Mouse (Mus musculus): ENCODE data around the gene Hes7. TPM values are rescaled to one million over a fixed set of nuclear protein-coding genes. Genes with fewer than 3 reads are reported as not detected.

Gene Hes7
- total and polyA plus RNA-seq, 3 experiments = 0.08 to 1.4 TPM; not detected in 1

DNA sequence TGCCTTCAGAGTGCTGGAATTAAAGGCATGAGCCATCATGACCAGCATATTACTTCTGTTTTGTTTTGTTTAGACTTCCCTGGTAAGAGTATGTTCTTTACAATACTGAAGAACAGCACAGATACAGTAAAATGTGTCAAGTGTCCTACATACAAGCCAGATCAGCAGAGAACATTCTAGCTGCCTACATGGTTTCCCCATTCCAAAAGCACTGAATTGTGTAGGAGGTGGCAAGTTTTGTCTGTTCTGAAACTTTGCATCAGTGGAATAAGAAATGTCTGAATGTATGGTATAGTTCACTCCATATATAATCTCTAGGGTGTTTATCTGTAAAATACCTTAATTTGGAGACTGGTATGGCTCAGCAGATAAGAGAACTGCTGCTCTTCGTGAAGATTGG, 35.1 kb downstream of the Hes7 start:
- H3K79me2 ChIP-seq (ENCODE audit: control insufficient read depth, insufficient read depth, low read length, poor library complexity) = no peaks in the 10 kb centered on the region
- H3K9me3 ChIP-seq (replicated peaks; ENCODE audit: insufficient read depth, low read length) = no peaks in the 10 kb centered on the region
- 0 out of 4 replicates have a peak, but pooled peaks of 1 of the 2 experiments have one; percentile 8 for TF ChIP-seq EP300 (IDR thresholded peaks at IDR 0.05; ENCODE audit: low read depth in 1 of 2, low read length in 2 of 2)
- TF ChIP-seq CHD1 (IDR thresholded peaks at IDR 0.05; ENCODE audit: low read depth, low read length) = no peak
- TF ChIP-seq GATA1 (IDR thresholded peaks at IDR 0.05; ENCODE audit: low read depth, low read length) = peak; percentile 46; the same call in 1 of the 2 replicates
- peak; percentile 45; the same call in 1 of the 2 replicates for TF ChIP-seq TCF12 (IDR thresholded peaks at IDR 0.05; ENCODE audit: low read depth, low read length)
- H3K4me3 ChIP-seq (ENCODE audit: control insufficient read depth in 1 of 2, insufficient read depth in 1 of 2, low read depth in 2 of 2, low read length in 2 of 2) = no peak overlapping the region
- no peaks in the 10 kb centered on the region for H3K4me1 ChIP-seq (ENCODE audit: control insufficient read depth in 1 of 2, insufficient read depth in 2 of 2, low read length in 2 of 2)
- H3K9ac ChIP-seq (ENCODE audit: control insufficient read depth, low read depth, low read length, poor library complexity, severe bottlenecking) = no peak overlapping the region
- H3K27ac ChIP-seq (ENCODE audit: control insufficient read depth, low read depth, low read length) = no peak overlapping the region
- H3K36me3 ChIP-seq (ENCODE audit: control insufficient read depth in 1 of 2, insufficient read depth in 2 of 2, low read length in 2 of 2) = 0 out of 4 replicates have a peak, but pooled peaks cover 0 to 2% of the 10 kb centered on the region in 2 experiments
- peaks cover 0 to 6% of the 10 kb centered on the region in 2 experiments; a peak in 2 of 4 replicates for H3K27me3 ChIP-seq (ENCODE audit: control insufficient read depth in 1 of 2, insufficient read depth in 2 of 2, low read length in 2 of 2)
- DNase-seq (ENCODE audit: low read depth, low spot score) = no peak

DNA sequence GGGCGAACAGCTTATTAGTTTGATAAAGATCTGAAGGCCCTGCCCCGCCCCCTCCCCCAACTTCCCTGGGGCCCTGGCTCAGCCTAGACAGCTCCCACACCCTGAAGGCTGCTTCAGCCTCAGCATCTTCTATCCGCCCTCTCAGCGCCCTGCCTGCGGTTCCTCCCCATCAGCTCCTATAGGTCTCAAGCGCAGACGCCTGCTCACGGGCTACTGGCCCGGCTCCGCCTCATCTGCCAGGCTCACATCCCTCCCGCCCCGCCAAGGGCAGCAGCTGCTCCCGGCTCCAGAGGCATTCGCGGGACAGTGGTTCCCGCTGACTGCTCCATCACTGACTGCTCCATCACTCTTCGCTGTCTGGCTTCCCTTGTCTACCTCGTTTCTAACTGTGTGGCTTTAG, 36.6 kb downstream of the Hes7 start, which contains the start of gene Alox12b:
Gene Alox12b, plus strand, starts transcription at position 190 of the 400 bp plus-strand sequence.
- H3K4me3 ChIP-seq (ENCODE audit: control insufficient read depth in 1 of 2, insufficient read depth in 1 of 2, low read depth in 2 of 2, low read length in 2 of 2) = no peak within 1 kb of the TSS
- no peaks in the 10 kb centered on the region for H3K79me2 ChIP-seq (ENCODE audit: control insufficient read depth, insufficient read depth, low read length, poor library complexity)
- 0 out of 4 replicates have a peak, but pooled peaks cover 0 to 2% of the 10 kb centered on the region in 2 experiments for H3K36me3 ChIP-seq (ENCODE audit: control insufficient read depth in 1 of 2, insufficient read depth in 2 of 2, low read length in 2 of 2)
- TF ChIP-seq CHD2 (IDR thresholded peaks at IDR 0.05; ENCODE audit: low read length) (no peak), MXI1 (IDR thresholded peaks at IDR 0.05; ENCODE audit: low read depth, low read length) (no peak), RCOR1 (IDR thresholded peaks at IDR 0.05; ENCODE audit: low read depth, low read length) (no peak), JUND (IDR thresholded peaks at IDR 0.05; ENCODE audit: low read depth, low read length) (no peak), MAX (IDR thresholded peaks at IDR 0.05; ENCODE audit: low read length) (no peak), CHD1 (IDR thresholded peaks at IDR 0.05; ENCODE audit: low read depth, low read length) (no peak), MYB (IDR thresholded peaks at IDR 0.05; ENCODE audit: low read depth, low read length) (no peak), TCF12 (IDR thresholded peaks at IDR 0.05; ENCODE audit: low read depth, low read length) (no peak)
- H3K27ac ChIP-seq (ENCODE audit: control insufficient read depth, low read depth, low read length) = no peak within 1 kb of the TSS
- DNase-seq (ENCODE audit: low read depth, low spot score) = no peak
- no peaks in the 10 kb centered on the region for H3K4me1 ChIP-seq (ENCODE audit: control insufficient read depth in 1 of 2, insufficient read depth in 2 of 2, low read length in 2 of 2)
- no peak within 1 kb of the TSS for H3K9ac ChIP-seq (ENCODE audit: control insufficient read depth, low read depth, low read length, poor library complexity, severe bottlenecking)
- peaks cover 0 to 8% of the 10 kb centered on the region in 2 experiments; a peak in 2 of 4 replicates for H3K27me3 ChIP-seq (ENCODE audit: control insufficient read depth in 1 of 2, insufficient read depth in 2 of 2, low read length in 2 of 2)
- no peaks in the 10 kb centered on the region for H3K9me3 ChIP-seq (replicated peaks; ENCODE audit: insufficient read depth, low read length)

DNA sequence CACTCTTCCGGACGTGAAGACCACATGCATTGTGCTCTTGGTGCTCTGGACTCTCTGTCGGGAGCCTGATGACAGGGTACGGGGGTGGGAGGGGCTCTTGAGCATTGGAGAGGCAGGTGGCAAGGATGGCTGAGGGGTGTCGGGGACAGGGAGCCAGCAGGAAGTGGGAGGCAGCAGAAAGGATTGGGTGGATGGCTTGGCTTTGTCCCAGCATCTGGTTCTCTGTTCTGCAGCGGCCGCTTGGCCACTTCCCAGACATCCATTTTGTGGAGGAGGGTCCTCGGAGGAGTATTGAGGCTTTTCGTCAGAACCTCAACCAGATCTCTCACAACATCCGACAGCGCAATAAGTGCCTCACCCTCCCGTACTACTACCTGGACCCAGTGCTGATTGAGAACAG, 49.1 kb downstream of the Hes7 start:
- Histone ChIP-seq H3K27ac (ENCODE audit: control insufficient read depth, low read depth, low read length) (no peak overlapping the region), H3K27me3 (ENCODE audit: control insufficient read depth in 1 of 2, insufficient read depth in 2 of 2, low read length in 2 of 2) (peaks cover 14 to 19% of the 10 kb centered on the region in 2 experiments), H3K9me3 (replicated peaks; ENCODE audit: insufficient read depth, low read length) (no peaks in the 10 kb centered on the region), H3K9ac (ENCODE audit: control insufficient read depth, low read depth, low read length, poor library complexity, severe bottlenecking) (no peak overlapping the region), H3K36me3 (ENCODE audit: control insufficient read depth in 1 of 2, insufficient read depth in 2 of 2, low read length in 2 of 2) (no peaks in the 10 kb centered on the region), H3K4me3 (ENCODE audit: control insufficient read depth in 1 of 2, insufficient read depth in 1 of 2, low read depth in 2 of 2, low read length in 2 of 2) (no peak overlapping the region), H3K79me2 (ENCODE audit: control insufficient read depth, insufficient read depth, low read length, poor library complexity) (no peaks in the 10 kb centered on the region), H3K4me1 (ENCODE audit: control insufficient read depth in 1 of 2, insufficient read depth in 2 of 2, low read length in 2 of 2) (0 out of 4 replicates have a peak, but pooled peaks cover 0 to 2% of the 10 kb centered on the region in 2 experiments)
- DNase-seq (ENCODE audit: low read depth, low spot score) = no peak
- TF ChIP-seq E2F4 (IDR thresholded peaks at IDR 0.05; ENCODE audit: borderline replicate concordance, low read depth, low read length) = no peak
- no peak for TF ChIP-seq TCF12 (IDR thresholded peaks at IDR 0.05; ENCODE audit: low read depth, low read length)
- TF ChIP-seq MXI1 (IDR thresholded peaks at IDR 0.05; ENCODE audit: low read depth, low read length) = no peak
- TF ChIP-seq ZC3H11A (IDR thresholded peaks at IDR 0.05; ENCODE audit: low read depth, low read length) = no peak
- no peak for TF ChIP-seq USF1 (IDR thresholded peaks at IDR 0.05; ENCODE audit: low read depth, low read length)
- no peak for TF ChIP-seq NRF1 (IDR thresholded peaks at IDR 0.05; ENCODE audit: insufficient read depth, low read depth, low read length, poor library complexity, severe bottlenecking)
- TF ChIP-seq JUND (IDR thresholded peaks at IDR 0.05; ENCODE audit: low read depth, low read length) = no peak
- TF ChIP-seq EP300 (IDR thresholded peaks at IDR 0.05; ENCODE audit: low read depth in 1 of 2, low read length in 2 of 2) = no peak
- no peak for TF ChIP-seq SMC3 (IDR thresholded peaks at IDR 0.05; ENCODE audit: low read depth, low read length)
